Mouse (Mus musculus) adipocyte (in vitro differentiated cells): Measurements from ENCODE around the gene Taok1.
A peak's percentile ranks its signal among the peaks of the same experiment; 100 is the strongest.
"Not testable (repeated sequence)": the region's sequence is repeated elsewhere in the genome, so short reads cannot be mapped to it uniquely, and the experiment has no call there.

ENCODE experiments used
- DNase-seq: peaks from one replicate; pipeline ENCODE4 v3.0.0-alpha.2; 2016; ENCODE audit warnings: low spot score

Taok1 gene

DNA sequence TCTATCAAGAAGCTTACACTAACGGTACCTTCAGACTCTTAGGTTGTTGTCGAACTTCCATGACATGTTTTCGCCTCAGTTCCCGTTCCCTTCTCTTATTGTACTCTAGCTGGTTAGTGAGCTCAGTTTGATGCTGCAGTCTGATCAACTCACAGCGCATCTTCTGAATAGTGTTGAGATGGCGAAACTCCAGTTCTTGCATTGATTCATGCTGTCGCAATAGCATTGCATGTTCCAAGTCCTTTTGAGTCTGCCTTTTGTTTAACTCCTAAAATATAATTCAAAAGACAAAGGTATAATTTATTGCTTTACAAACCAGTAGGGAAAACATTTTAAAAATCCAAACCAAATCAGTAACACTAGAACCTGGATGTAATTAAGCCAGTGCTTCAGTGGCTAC lies 62.4 kb downstream of the Taok1 start:
- DNase-seq = peak; percentile 35

DNA sequence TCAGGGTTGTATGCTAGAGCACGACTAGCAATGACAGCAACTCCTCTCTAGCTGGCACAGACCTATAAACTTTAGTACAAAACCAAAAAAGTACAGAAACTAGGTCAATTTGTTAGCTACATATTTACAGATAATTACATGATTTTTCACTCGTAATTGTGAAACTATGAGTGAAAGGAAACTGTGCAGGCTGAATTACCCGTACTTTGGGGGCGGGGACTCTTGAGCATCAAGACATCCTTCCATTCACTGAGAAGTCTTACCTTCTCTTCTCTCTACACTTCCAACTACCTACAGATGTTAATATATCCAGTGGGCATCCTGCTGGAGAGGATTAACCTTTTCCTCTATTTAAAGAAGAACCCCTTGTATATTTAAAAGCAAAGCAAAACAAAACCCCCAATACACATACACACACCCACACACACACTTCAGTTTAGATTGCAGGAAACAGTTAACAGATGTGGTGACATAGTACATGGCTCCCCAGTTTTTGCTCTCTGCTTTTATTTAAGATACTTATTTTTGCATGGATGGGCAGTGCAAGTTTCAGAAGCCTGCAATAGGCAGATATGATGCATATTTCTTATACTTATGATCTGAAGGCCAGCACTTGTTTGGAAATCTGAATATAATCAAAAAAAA lies 75.3 kb downstream of the Taok1 start:
- no peak for DNase-seq

DNA sequence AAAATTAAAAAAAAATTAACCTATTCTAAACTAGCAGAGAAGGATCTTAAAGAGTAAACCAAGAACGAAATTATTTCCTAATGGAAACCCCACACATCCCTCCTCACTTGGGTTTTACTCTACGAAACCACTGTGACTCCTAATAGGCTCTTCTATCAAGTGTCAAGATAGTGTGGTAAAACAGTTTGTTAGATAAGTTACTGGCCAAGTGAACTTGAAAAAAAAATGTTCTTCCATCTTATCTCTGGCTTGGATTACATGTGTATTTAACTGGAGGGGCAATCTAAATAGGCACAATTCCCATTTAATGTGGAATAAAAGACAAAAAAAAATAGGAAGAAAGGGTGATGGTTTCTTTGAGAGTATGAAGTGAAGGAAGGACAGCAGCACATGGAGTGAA lies 76.8 kb downstream of the Taok1 start:
- no peak for DNase-seq

DNA sequence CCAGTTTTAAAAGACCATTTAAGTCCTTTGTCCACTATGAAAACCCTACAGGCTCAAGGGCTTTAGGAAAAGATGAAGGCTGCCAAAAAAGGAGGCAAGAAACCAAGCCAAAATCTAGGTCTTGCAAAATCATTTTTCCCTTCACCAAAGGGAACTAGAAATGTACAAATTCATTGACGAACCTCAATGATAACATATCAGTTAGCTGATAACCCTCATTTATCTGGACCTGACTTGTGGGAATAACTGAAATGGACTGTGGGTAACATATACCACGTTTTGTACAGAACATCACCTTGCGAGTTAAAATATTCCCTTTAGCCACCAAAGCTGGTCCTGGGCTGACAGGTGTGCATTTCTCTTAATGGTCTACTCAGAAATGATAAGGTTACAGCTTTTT lies 78.0 kb downstream of the Taok1 start:
- peak; percentile 34 for DNase-seq

DNA sequence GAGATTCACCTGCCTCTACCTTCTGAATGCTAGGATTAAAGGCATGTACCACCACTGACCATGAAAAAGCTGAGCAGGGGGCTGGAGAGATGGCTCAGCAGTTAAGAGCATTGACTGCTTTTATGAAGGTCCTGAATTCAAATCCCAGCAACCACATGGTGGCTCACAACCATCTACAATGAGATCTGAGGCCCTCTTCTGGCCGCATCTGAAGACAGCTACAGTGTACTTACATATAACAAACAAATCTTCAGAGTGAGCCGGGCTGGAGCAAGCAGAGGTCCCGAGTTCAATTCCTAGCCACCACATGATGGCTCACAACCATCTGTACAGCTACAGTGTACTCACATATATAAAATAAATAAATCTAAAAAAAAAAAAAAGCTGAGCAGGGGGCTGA lies 79.2 kb downstream of the Taok1 start:
- DNase-seq = not testable (repeated sequence)

DNA sequence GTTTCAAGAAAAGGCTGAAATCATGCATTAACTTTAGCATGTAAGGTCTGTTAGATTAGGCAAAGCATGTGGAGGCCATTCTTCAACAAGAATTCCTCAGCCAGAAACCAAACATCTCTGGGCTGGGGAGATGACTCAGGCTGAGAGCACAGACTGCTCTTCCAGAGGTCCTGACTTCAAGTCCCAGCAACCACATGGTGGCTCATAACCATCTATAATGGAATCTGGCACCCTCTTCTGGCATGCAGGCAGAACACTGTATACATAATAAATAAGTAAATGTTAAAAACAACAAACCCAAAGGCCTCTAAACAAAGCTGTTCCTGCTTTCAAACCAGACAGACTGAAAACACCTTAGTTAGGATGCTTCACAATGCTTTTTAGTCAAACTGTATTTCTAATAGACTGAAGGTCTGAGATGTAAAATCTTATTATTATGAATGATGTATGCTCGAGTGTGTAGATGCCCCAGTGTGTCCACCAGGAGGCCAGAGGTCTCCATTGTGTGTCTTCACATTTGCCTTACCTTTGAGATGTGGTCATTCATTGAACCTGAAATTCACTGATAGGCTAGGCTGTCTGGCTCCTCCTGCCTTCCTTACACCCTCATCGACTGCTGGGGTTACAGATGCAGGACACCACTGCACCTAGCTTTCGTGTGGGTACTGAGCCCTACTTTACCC lies 81.7 kb downstream of the Taok1 start:
- DNase-seq = no peak

DNA sequence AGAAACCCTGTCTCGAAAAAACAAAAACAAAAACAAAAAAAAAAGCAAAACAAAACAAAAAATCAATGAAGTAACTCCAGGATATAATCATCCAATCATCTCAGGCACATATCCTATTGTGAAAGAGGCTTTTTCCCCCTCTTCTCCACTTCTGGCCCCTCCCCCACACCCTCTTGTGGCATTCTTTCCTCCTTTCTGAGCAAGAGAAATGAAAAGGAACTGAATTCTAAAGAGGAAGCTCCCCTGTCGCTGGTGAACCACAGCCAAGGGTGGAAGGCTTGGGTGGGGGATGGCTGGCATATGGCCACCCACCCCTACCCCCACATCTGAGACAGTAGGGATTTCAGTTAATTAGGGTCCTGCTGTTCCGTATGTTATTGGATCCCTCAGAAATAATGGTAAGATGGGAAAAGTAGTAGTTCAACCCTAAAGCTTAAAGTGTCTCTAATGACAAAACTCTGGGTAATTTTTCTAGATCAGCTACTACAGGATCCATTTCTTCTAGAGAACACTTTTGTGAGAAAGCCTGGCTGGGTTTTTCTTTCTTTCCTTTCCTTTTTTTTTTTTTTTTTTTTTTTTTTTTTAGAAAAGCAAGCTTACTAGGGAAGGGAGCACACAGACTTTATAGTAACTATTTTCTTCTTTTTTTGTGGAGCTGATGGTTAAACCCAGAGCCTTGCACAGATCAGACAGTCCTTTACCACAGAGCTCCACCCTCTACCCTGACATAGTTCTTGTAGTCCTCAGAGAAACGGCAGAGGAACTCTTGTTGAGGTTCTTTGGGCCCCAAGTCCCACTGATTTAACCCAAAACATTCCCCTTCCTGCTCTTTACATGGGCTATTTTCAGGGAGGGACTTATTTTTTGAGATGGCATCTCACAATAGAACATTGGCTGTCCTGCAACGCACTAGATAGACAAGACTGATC lies 86.8 kb downstream of the Taok1 start:
- DNase-seq = peak; percentile 41

DNA sequence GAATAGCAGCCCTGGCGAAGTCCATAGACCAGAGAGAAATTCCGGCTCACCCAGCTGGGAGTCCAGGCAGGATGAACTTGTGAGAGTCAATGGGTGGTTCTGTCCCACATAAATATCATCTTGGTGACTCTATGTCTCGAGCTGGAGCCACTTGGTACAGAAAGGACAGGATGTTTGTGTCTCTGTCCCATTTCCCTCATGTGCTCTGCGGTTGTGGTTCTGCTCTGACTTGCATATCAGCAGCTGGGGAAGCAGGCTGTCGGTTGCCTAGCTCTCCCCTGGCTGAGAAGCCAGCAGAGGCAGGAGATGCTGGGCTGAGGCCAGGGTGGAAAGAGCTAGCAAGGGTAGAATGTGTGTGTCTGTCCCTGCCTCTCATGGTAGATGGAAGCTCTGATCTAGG lies 88.6 kb downstream of the Taok1 start, which contains the start of gene Gm10392:
TSS of gene Gm10392 (minus strand) at position 156 of the 400 bp plus-strand sequence.
- DNase-seq = no peak

DNA sequence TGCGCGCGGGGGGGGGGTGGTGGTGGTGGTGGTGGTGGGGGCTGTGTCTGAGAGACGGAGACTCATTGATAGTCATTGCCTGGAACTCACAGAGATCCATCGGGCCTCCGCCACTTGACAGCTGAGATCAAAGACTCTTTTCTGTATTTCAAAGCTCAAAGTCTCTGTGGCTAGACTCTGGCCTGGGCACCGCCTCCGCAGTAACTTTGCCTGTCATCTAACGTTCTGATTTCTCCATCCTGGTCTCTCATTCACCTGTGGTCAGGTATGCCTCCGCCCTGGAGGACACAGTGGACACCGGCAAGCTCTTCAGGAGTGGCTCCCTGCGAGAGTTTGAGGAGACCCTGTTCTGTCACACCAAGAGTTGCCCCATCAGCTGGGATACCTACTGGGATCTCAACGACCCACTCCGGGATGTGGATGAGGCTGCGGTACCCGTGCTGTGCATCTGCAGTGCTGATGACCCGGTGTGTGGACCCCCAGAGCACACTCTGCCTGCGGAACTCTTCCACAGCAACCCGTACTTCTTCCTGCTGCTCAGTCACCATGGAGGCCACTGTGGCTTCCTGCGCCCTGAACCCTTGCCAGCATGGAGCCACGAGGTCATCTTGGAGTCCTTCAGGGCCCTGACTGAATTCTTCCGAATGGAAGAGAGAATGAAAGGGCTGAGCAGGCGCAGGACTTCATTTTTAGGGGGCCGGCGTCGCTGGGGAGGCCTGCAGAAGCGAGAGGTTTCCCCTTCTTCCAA lies 89.4 kb downstream of the Taok1 start:
- DNase-seq = no peak

DNA sequence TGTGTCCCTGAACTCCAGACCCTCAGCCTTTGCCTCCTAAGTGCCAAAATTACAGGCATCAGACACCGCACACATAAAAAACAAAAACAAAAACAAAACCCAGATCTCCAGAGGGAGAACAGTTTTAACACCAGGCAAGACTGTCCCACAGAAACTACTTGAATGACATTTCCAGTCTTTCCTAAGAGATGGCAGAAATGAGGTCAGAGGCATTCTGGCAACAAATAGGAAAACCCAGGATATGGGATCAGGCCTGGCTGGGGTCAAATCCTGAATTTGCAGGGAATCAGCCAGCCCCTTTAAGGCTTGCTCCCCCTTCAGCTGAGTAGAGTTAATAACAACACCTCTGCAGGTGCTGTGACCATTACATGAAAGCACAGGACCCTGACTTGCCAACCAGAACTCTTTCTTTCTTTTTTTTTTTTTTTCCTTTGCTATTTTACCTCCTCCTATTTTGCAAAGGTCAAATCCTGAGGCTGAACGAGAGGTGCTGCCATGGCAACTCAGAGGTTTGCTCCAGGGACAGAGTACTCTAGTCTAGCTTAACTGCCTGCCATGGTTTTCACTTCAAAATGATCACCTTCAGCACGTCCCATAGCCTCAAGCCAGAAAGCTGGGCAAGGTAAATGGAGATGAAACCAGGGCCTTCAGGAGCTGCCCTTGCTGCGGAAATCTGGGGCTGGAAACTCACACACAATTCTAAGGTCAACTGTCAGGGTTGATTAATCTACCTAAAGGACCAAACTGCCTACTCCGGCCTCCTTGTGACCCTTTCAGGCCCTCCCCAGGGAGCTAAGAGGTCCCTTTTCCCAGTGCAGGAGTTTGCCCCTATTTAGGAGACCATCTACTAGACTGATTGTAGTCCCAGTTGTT lies 90.8 kb downstream of the Taok1 start:
- peak; percentile 73 for DNase-seq

DNA sequence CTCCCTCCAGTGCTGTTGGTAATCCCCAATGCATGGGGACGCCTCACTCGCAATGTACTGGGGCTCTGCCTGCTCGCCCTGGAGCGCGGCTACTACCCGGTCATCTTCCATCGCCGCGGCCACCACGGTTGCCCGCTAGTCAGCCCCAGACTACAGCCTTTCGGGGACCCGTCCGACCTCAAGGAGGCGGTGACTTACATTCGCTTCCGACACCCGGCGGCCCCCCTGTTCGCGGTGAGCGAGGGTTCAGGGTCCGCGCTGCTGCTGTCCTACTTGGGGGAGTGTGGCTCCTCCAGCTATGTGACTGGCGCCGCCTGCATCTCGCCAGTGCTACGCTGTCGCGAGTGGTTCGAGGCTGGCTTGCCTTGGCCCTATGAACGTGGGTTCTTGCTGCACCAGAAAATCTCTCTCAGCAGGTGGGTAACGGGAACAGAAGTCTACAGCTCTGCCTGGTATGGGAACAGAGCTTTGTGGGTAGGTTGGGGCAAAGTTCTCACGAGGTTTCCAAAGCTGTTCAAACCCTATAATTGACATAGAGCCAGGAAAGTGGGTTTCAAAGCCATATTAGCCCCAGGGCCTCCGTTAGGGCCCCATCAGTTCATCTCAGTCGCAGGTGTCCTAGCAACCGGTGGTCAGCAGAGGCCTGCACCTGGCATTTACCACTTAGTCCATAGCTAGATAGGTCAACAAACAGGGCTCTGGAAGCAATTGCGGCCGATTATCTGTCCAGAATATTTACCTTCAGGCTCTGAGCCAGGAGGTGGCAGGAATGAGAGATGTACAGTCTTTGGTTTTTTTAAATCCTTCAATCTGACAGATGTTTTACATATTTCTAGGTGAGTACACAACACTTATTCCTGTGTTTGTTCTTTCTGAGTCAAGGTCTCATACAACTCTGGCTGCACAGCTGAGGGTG lies 91.7 kb downstream of the Taok1 start, which contains the start of gene Trp53i13:
TSS of gene Trp53i13 (minus strand) at position 344 of the 916 bp plus-strand sequence.
- no peak for DNase-seq

DNA sequence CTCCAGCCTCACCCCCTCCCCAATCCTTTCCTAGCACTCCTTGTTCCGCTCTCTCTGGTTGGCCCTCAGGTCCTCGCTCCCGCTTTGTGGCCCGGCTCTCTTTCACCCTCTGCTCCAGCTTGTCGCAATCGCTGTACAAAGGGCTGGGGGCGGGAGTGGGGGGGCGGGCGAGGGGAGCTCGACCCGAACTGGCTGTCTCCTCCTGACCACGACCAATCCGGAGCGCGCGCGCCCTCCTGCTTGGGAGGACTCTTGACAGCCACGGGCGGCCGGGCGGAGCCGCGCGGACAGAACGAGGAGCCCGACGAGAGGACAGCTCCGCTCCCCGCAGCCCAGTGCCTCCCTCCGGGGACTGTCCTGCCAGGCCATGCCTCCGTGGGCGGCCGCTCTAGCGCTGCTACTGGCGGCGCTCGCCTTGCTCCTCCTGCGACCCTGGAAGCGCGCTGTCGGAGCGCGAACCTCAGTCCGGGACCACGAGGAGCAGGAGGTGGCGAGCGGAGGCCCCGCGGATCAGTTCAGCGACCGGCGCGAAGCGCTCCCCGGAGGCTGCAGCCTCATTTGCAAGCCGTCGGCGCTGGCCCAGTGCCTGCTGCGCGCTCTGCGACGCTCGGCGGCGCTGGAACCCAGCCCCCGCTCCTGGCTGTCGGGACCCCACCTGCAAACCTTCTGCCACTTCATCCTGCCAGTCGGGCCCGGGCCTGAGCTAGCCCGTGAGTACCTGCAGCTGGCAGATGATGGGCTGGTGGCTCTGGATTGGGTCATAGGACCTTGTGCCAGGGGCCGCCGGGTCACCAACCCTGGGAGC lies 92.6 kb downstream of the Taok1 start, which contains the start of gene Abhd15:
TSS of gene Abhd15 (plus strand) at position 290 of the 805 bp plus-strand sequence.
- peak; percentile 85 for DNase-seq

DNA sequence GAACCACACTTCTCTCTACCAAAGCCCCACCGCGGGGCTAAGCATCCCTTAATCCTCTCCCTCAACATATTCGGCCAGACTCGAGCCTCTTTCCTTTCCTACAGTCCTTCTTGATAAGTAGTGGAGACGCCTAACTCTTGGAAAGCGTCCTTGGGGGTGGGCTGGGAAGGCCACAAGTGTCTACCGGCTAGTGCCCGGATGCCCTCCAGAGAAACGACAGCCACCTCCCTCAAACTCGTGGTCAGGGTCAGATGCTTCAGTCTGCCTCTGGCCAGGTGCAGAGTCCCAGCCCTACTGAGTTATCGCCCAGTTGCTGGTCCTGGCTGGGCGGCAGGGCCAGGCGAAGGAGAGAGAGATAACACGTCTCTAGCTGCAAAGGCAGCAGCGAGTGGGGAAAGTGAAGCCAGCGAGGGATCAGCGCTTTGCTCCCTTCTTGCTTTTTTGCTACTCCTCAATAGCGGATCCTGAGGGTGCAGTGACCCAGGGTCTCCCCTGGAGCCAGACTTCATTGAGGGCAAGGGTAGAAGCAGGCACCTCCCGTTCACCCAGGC lies 93.3 kb downstream of the Taok1 start:
- DNase-seq = no peak

DNA sequence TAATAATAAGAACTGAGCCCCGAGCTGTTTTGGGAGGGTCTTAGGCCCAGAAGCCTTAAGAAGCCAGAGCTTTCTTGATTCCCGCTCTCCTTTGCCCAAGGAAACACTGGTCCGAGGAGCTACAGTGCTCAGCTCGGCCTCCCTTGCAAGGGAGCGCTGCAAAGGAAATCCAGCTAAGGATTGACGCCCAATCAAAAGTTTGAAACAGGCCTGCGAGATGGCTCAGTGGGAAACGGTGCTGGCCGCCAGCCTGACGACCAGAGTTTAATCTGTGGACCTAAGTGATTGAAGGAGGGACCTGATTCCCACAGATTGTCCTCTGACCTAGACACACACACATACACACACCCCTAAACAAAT lies 93.8 kb downstream of the Taok1 start:
- DNase-seq = no peak

DNA sequence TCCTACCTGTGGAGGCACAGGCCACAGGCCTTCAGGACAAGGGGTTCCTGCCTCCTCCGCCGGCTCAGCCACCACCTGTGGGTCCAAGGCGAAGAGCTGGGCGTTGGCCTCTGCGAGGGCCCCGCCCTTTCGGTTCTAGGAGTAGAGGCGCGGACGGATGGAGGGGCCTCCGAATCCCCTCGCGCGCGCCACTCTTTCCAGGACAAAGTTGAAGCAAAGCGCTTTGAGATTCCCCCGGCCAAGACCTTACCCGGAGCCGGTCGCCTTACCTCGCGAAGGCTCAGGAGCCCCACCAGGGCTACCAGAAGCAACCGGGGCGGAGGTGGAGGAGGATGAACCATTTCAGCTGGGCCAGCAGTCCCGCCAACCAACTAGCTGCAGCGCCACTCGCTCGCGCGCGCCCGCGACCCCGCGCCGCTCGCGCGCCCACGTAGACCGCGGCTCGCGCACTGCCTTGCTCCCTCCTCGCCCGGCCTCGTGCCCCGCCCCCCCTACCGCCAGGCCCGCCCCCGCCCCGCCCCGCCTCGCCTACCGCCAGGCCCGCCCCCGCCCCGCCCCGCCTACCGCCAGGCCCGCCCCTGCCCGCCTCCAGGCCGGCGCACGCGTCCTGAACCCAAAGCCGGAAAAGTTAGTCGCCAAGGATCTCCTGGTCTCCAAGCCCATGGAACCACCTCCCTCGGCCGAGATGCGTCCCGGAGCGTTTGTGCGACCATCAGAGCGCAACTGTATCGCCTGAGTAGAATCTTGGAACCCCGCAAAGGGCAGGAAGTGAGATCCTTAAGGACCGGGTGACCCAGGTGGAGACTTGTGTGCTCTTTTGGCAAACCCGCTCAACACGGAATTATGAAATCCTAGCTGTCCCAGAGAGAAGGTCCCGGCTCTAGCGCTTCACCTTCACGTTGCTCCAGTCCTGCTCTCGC lies 94.5 kb downstream of the Taok1 start:
- peak; percentile 86 for DNase-seq

DNA sequence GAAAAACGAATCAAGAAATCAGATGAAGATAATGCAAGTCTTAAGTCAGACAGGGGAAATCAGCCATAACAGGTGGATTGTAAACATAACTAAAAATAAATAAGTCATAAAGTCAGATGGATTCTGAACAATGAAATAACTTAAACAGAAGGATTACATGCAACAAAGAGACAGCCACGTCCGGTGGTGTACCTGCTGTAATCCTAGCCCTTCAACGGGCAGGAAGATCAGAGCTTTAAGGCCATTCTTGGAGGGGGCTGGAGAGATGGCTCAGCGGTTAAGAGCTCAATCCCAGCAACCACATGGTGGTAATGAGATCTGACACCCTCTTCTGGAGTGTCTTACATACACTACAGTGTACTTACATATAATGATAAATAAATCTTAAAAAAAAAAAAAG lies 96.3 kb downstream of the Taok1 start:
- DNase-seq = no peak
